Mouse (Mus musculus) liver, adult (tissue): ENCODE measurements around the gene Rpl38.

ENCODE experiments used
- GATA4 ChIP-seq: IDR thresholded peaks from 2 replicates; pipeline ENCODE4 v1.6.1; 2014; ENCODE audit warnings: mild to moderate bottlenecking, low read length; ENCODE audit not compliant: insufficient replicate concordance

Gene Rpl38

DNA sequence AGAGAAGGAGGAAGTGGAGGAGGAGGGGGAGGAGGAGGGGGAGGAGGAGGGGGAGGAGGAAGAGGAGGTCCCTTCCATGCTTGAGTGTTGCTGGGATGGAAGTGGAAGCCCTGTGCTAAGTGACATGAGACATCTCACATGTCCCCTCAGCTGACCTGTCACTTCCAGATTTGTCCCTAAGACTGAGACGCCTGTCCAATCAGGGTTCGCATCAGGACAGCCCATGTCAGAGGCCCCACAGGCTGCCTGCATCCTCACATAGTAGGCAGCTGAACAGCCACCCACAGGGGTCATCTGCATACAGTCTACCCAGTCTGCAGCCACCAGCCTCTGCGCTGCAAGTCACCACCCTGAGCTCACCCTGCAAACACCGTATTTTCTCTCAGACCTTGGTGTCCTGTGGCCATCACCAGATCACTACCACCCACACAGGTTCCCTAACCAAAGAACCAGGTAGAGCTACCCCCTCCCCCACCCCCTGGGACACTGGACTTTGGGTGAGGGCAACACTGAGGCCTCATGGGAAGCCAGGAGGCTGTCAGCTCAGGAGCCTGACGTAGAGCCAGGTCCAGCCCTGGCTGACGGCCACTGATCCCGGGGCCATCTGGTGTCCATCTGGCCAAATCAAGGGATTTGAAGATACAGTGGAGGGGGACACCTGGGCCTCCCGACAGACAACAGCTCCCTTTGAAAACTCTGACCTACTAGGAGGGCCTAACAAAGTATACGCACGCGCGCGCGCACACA, 16.5 kb downstream of the Rpl38 start:
- TF ChIP-seq GATA4 = no peak

GRCm38 (mm10) chr11:114685526-114686040, 17.3 kb downstream of the Rpl38 start:
- no peak for TF ChIP-seq GATA4

DNA sequence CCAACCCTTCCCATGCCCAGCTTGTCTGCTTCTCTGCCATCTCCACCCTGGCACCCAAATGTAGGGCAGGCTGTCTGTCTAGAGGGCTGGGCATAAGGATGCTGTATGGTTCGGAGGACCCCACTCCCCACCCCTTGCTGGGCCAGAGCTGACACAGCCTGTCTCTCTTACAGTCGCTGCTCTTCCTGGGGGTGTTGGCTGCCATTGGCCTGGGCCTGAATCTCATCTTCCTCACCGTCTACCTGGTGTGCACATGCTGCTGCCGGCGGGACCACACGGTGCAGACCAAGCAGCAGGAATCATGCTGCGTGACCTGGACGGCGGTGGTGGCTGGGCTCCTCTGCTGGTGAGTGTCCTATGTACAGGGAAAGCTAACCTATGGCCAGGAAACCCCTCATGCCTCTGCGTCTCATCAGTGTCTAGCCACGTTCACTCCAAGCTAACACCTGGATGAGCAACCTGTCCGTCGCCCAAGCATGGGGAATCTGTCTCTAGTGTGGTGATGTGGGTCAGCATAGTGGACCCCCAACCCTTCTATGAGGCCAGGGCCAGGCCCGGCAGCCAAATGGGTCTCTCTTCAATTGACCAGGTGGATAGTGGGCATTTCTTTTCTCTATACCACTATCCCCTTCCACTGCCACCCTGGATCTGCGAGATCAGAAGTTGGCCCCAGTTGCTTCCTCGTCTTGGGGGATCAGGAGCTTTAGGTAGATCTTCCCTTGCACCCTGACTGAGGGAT, 18.1 kb downstream of the Rpl38 start:
- TF ChIP-seq GATA4 = no peak

DNA sequence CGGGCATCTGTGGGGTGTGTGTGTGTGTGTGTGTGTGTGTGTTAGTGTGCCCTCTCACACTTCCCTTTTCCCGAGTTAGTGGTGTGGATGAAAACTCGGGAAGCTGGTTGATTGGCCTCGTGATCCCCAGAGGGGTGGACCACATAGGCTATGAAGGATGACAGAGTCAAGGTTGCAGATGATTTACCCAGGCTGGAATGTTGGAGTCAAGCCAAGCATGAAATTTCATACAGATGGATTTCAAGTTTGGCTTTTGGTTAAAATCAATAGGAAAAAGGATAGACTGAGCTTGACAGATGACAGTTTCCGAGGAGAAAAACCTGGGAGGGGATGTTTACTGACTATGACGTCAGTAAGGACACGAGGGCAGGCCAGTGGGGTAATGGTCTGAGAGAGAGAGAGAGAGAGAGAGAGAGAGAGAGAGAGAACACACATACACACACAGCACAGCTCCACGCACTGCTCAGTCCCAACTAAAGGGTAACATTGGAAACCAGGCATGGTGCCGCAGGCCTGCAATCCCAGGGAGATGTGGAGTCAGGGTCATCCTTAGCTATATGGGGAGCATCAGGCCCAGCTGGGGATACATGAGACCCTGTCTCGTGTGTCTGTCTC, 19.4 kb downstream of the Rpl38 start:
- TF ChIP-seq GATA4 = no peak

DNA sequence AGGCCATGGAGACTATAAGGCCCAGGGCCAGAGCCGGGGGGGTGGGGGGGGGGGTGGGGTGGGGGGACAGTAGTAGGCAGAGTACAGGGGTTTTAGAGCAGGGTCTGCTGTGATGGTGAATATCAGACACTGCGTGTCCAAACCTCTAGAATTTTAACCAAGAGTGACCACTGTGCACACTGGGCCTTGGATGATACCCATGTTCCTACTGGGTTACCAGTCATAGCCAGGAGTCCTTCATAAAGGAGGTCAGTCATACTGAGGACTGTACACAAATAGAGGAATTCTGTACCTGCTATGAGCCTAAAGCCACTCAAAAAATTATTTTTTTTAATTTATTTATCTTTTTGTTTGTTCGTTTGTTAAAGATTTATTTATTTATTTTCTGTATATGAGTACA, 20.4 kb downstream of the Rpl38 start:
- no peak for TF ChIP-seq GATA4

DNA sequence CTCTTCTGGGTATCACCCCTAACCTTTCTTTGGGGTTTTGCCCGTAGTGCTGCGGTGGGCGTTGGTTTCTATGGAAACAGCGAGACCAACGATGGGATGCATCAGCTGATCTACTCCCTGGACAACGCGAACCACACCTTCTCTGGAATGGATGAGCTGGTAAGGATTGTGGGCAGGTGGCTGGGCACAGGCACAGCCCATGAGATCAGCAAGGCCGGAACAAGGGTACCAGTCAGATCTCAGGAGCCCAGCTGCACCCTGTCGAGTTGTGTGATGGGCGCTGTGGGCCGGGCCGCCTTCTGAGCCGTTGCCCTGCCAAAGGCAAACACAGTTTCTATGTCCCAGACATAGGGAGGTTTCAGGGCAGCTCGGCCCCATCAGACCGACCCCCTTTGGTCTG, 21.9 kb downstream of the Rpl38 start:
- no peak for TF ChIP-seq GATA4

DNA sequence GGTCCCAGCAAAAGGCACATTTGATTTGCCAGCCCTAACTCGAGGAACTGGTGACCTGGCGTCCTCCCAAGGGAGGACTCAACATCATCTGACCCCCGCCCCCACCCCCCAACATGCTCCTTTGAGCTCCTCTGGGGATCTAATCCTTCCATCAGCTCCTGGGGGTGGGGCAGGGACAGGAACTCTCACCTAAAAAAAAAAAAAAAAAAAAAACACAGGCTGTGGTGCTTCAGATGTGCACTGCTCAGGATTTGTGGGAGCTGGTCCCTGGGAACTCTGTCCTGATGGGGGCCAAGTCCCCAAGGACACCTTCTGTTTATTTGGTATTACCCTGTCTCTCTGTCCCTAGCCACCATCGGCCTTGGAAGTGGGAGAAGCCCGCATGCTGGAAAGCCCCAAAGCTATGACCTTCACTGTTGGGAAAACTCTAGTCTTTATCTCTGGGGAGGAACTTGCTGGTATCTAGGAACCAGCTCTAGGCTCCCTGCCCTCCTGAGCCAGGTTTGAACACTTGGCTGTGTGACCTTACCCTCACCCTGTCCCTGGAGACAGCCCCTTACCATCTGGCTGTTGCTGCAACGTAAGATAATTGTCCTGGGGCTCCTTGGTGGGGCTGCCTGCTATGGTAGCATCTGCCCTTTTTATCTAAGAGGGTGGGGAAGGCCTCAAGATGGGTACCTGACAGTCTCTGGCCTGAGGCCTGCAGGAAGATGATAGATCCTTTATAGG, 23.3 kb downstream of the Rpl38 start:
- TF ChIP-seq GATA4 = no peak

DNA sequence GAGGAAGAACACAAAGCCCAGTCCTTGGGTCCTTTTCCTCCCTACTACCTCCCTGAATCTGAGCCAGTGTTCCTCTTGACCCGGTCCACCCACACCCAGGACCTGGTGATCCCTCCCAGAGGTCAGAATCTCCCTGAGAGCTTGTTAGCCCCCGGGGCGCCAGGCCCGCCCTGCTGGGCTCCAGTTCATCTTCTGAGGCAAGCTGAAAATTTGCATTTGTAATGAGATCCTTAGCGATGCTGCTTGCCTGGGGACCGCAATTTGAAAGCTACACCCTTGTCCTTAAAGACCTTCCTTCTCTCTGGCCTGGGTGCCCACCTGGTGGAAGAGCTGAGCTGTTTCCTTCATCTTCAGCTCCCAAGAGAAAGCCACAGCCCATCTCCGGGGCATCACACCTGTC, 24.3 kb downstream of the Rpl38 start:
- TF ChIP-seq GATA4 = no peak

GRCm38 (mm10) chr11:114693456-114693855, 25.1 kb downstream of the Rpl38 start:
- no peak for TF ChIP-seq GATA4

DNA sequence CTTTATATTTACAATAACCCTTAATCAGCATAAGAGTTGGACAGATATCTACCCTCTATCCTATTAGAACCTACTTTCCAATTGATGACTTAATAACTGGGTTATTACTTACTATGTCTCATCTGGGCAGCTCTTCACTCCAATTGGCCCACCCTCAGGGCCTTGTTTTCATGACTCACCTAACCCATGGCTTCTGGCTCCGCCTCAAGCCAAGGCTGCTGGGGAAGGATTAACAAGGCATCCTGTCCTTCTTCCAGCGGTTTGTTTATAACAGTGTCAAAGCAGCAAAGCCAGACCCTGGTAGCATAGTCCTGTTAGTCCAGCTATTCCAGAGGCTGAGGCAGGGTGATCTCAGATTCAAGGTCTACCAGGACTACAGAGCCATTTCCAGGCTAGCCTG, 26.1 kb downstream of the Rpl38 start:
- no peak for TF ChIP-seq GATA4

DNA sequence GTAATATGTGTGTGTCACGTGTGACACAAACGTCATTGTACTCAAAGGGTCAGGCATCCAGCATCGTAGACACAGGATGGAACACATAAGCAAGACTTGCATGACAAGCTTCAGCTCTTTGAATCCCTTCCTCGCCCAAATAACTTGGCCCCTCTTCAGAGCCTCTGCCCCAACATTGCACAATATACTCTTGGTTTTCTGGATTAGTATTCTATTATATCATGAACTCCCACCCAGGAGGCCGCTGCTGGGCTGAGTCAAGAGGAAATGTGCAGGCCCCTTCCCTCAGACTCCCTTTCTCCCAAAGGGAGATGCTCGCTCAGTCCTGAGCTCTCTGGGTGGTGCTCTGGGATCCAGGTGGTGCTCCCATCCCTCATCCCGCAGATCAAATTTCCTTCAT, 30.2 kb downstream of the Rpl38 start:
- no peak for TF ChIP-seq GATA4

DNA sequence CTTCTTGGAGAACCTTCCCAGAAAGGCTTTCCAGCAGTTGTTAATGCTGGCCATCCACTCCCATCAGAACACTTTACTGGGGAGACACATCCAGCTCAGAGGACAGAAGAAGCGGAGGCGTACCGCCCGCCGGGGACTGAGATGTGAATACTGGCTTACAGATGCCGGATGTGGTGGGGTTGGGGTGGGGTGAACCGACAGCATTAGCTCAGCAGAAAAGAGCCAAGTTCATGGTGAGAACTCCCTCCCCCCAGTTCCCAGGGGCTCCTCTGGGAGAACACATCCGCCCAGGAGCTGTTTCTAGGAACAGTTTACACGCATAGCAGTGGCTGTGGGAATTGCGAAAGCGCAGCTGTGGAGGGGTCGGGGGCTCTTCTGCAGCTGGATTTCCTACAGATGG, 31.2 kb downstream of the Rpl38 start:
- TF ChIP-seq GATA4 = no peak

DNA sequence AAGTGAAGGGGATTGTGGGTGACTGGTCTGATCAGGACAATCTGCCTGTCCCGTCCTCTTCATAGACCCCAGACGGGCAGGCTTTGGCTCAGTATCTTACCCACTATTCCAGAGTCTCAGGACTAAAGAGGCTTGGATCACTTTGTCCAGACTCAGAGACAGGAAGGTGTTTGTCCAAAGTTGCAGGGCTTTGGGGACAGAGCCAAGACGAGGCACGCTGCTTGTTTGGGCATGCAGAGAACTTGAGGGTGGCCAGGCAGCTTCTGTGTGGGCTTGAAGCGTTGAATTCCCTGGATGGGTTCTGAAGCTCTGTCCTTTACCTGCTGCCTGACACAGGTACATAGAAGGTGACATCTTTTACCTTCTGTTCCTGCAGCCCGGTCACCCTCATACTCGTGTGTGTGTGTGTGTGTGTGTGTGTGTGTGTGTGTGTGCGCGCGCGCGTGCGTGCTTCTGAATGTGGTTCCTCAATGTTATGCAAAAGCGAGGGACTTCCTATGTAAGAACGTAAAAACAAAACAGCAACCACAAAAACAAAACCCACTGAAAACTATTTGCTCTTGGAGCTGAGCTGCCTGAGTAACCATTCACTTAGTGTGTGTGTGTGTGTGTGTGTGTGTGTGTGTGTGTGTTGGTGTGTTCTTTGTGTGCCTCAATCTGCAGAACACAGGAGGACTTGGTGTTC, 34.1 kb downstream of the Rpl38 start:
- TF ChIP-seq GATA4 = no peak

DNA sequence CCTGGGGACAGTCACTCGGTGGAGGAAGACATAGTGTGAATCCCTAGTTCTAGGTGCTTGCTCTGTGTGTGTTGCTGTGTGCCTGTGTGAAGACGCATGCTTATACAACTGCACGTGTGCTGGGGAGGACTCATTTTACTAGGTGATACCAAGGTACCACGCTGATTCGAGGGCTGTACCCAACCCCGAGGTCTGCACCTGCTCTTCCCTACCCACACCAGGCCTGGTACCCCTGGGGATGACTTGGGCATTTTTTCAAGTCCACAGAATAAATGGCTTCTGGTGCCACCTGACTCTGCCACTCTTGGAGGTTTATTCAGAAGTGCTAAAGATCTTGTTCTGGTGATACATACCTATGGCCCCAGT, 34.7 kb downstream of the Rpl38 start:
- TF ChIP-seq GATA4 = no peak
